Mouse (Mus musculus) layer of hippocampus, postnatal 25 days (tissue): Measurements from ENCODE around the gene Erbb2. TPM values are rescaled to one million over a fixed set of nuclear protein-coding genes. Genes with fewer than 3 reads are reported as not detected.
A peak's percentile ranks its signal among the peaks of the same experiment; 100 is the strongest.

Experiments used
- DNase-seq, 2 experiments: peaks; one replicate each; pipeline ENCODE4 v3.0.0; 2022; ENCODE audit warnings: mixed read lengths in 2 of 2, low spot score in 1 of 2; ENCODE audit errors: extremely low spot score in 1 of 2
- total RNA-seq, 2 experiments: library from RNA; stranded (reverse); gene quantifications; 2 replicates each; pipeline ENCODE4 v1.2.3; 2021

Gene Erbb2
- total RNA-seq, 2 experiments from 2014 or later = 1.4 to 3.5 TPM

- no peak for DNase-seq
Measured at GRCm38 (mm10) chr11:98384721-98385637, 27.3 kb upstream of the Erbb2 start.

GRCm38 (mm10) chr11:98385638-98386585 lies 26.4 kb upstream of the Erbb2 start, which contains the start of gene Pnmt:
Gene Pnmt, plus strand, starts transcription at chr11:98386450.
- DNase-seq = no peak

GRCm38 (mm10) chr11:98386596-98386995 lies 25.7 kb upstream of the Erbb2 start:
- DNase-seq = no peak

GRCm38 (mm10) chr11:98387056-98387577 lies 25.2 kb upstream of the Erbb2 start:
- DNase-seq = no peak

GRCm38 (mm10) chr11:98388282-98388681 lies 24.0 kb upstream of the Erbb2 start:
- DNase-seq = no peak

GRCm38 (mm10) chr11:98389221-98389780 lies 23.0 kb upstream of the Erbb2 start:
- DNase-seq = peak in 1 of 2 experiments; percentile 67

GRCm38 (mm10) chr11:98390141-98390540 lies 22.1 kb upstream of the Erbb2 start:
- DNase-seq = no peak

GRCm38 (mm10) chr11:98392034-98392433 lies 20.2 kb upstream of the Erbb2 start:
- no peak for DNase-seq

GRCm38 (mm10) chr11:98392645-98393044 lies 19.6 kb upstream of the Erbb2 start:
- no peak for DNase-seq

GRCm38 (mm10) chr11:98393317-98393716 lies 19.0 kb upstream of the Erbb2 start:
- no peak for DNase-seq

GRCm38 (mm10) chr11:98394301-98394700 lies 18.0 kb upstream of the Erbb2 start:
- DNase-seq = no peak

GRCm38 (mm10) chr11:98395041-98395440 lies 17.2 kb upstream of the Erbb2 start:
- no peak for DNase-seq

- no peak for DNase-seq
Measured at GRCm38 (mm10) chr11:98397946-98398345, 14.3 kb upstream of the Erbb2 start.

- peak; percentile 68 to 87 for DNase-seq
Measured at GRCm38 (mm10) chr11:98400161-98400726, 12.0 kb upstream of the Erbb2 start, which contains the start of gene Pgap3. Gene Pgap3, minus strand, starts transcription at chr11:98400490.

- DNase-seq = no peak
Measured at GRCm38 (mm10) chr11:98400816-98401215, 11.5 kb upstream of the Erbb2 start.

- no peak for DNase-seq
Measured at GRCm38 (mm10) chr11:98406621-98407020, 5.6 kb upstream of the Erbb2 start.

- no peak for DNase-seq
Measured at GRCm38 (mm10) chr11:98408872-98409271, 3.4 kb upstream of the Erbb2 start.

GRCm38 (mm10) chr11:98409341-98409822 lies 2.9 kb upstream of the Erbb2 start:
- no peak for DNase-seq

GRCm38 (mm10) chr11:98412797-98413301 lies 579 bp downstream of the Erbb2 start:
- DNase-seq = no peak

- no peak for DNase-seq
Measured at GRCm38 (mm10) chr11:98413731-98414130, 1.5 kb downstream of the Erbb2 start.
